In the genomic region with DNA sequence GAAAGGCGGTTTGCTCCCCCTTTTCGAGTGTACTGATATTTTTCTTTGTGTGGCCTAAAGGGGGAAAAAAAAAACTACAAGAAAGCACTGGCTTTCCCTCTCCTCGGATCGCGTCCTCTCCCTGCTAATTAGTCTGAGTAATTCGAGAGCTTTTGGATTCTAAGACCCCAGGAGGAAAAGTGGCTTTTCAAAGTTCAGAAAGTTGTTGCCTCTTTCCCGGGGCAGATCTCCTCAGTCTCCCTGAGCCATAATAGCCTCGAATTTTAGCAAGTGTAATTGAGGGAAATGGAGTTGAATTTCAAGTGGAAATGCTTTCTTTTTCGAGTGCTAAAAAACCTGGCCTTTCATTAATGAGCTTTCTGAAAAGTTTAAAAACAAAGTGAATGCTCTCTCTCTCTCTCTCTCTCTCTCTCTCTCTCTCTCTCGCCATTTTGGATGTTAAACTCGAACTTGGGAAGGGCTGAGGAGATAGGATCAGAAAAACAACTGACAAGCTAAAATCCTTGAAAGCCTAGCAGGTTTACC, we compare ENCODE assay signal across 9 mouse cellular contexts. TPM values are rescaled to one million over a fixed set of nuclear protein-coding genes. Genes with fewer than 3 reads are reported as not detected.
DNase-seq lines count a peak whose midpoint lies in the region; ATAC-seq and TF ChIP-seq lines count a peak whose summit lies in the region.
"Had no signal": no experiment of that assay in that cellular context is flagged by ENCODE, and none has a peak within 500 bp of the region (broad histone marks: within the 10 kb centered on the region; RNA-seq: fewer than 3 reads in every experiment).

No protein-coding gene starts in this region.

- H3K4me3 ChIP-seq in left cerebral cortex, adult 2 months, result peak overlapping the region; percentile 44
- peak overlapping the region; percentile 41 for H3K4me3 ChIP-seq in embryonic facial prominence, embryonic 14.5 days (ENCODE audit: low read depth, low read length)
- peak overlapping the region; percentile 60 for H3K4me3 ChIP-seq in hindbrain, postnatal 0 days (ENCODE audit: low read length)
- H3K4me3 ChIP-seq in stomach, postnatal 0 days (ENCODE audit: low read depth, low read length), result peak overlapping the region; percentile 32; the same call in 1 of the 2 replicates

- H3K36me3 ChIP-seq in embryonic facial prominence, embryonic 14.5 days (ENCODE audit: control insufficient read depth, insufficient read depth, low read length), result no peaks in the 10 kb centered on the region
- H3K36me3 ChIP-seq in hindbrain, postnatal 0 days (ENCODE audit: insufficient read depth, low read length), result no peaks in the 10 kb centered on the region
- no peaks in the 10 kb centered on the region for H3K36me3 ChIP-seq in stomach, postnatal 0 days (ENCODE audit: control insufficient read depth, insufficient read depth, low read length)

- H3K27ac ChIP-seq in left cerebral cortex, adult 2 months, result peak overlapping the region; percentile 58; the same call in 1 of the 2 replicates
- H3K27ac ChIP-seq in embryonic facial prominence, embryonic 14.5 days (replicated peaks; ENCODE audit: low read depth, low read length), result no peak overlapping the region
- peak overlapping the region; percentile 86 for H3K27ac ChIP-seq in hindbrain, postnatal 0 days
- no peak overlapping the region for H3K27ac ChIP-seq in stomach, postnatal 0 days (replicated peaks)

- peak overlapping the region; percentile 60 for H3K4me2 ChIP-seq in embryonic facial prominence, embryonic 14.5 days (ENCODE audit: low read depth, low read length)
- peak overlapping the region; percentile 65 for H3K4me2 ChIP-seq in hindbrain, postnatal 0 days (ENCODE audit: low read depth, low read length)
- H3K4me2 ChIP-seq in stomach, postnatal 0 days (replicated peaks; ENCODE audit: low read depth), result no peak overlapping the region

- peaks cover 100% of the 10 kb centered on the region for H3K27me3 ChIP-seq in embryonic facial prominence, embryonic 14.5 days (replicated peaks; ENCODE audit: control insufficient read depth, insufficient read depth, low read length)
- peaks cover 20% of the 10 kb centered on the region for H3K27me3 ChIP-seq in hindbrain, postnatal 0 days (ENCODE audit: insufficient read depth, low read length)
- H3K27me3 ChIP-seq in stomach, postnatal 0 days (ENCODE audit: control insufficient read depth, insufficient read depth, low read length), result peaks cover 40% of the 10 kb centered on the region

- WGBS in embryonic facial prominence, embryonic 14.5 days, result under 1% methylated on average over 11 of the region's 11 CpGs
- 1% methylated on average over 11 of the region's 11 CpGs for WGBS in hindbrain, postnatal 0 days
- 4% methylated on average over 11 of the region's 11 CpGs for WGBS in stomach, postnatal 0 days

- H3K9ac ChIP-seq in embryonic facial prominence, embryonic 14.5 days (ENCODE audit: low read depth, low read length), result peak overlapping the region; percentile 56
- H3K9ac ChIP-seq in hindbrain, postnatal 0 days (replicated peaks; ENCODE audit: low read length), result peak overlapping the region; percentile 84
- no peak overlapping the region for H3K9ac ChIP-seq in stomach, postnatal 0 days (ENCODE audit: low read length)

- no peak for ATAC-seq in embryonic facial prominence, embryonic 14.5 days (ENCODE audit: low read depth)
- ATAC-seq in hindbrain, postnatal 0 days, result no peak
- ATAC-seq in stomach, postnatal 0 days (ENCODE audit: low FRiP score, low TSS enrichment), result no peak

- TF ChIP-seq CTCF in left cerebral cortex, adult 2 months (IDR thresholded peaks at IDR 0.05), result no peak
- no peak for TF ChIP-seq CTCF in hindbrain, postnatal 0 days (IDR thresholded peaks at IDR 0.05; ENCODE audit: low read depth)
- TF ChIP-seq CTCF in stomach, postnatal 0 days (IDR thresholded peaks at IDR 0.05; ENCODE audit: low read depth), result no peak

- intact Hi-C loops in left cerebral cortex, adult 2 months (cut with DNase I), result loop anchor here (5.0 kb wide), 1 partner anchor 325 kb away; the partner anchor contains the start of gene Dnajc24
- intact Hi-C loops in left cerebral cortex, postnatal 14 days (cut with DNase I), result loop anchor here (5.0 kb wide), 2 partner anchors 230 to 405 kb away; no protein-coding TSS in a partner anchor

- no peak for DNase-seq in left cerebral cortex, adult 2 months (ENCODE audit: extremely low spot score in 1 of 2, low spot score in 2 of 2)
- no peak for DNase-seq in left cerebral cortex, postnatal 14 days (ENCODE audit: low spot score in 2 of 2)
- no peak for DNase-seq in embryonic facial prominence, embryonic 14.5 days (ENCODE audit: low spot score)
- DNase-seq in hindbrain, postnatal 0 days (ENCODE audit: low spot score), result peak; percentile 12
- DNase-seq in stomach, postnatal 0 days (ENCODE audit: low spot score), result no peak
- DNase-seq in adrenal gland, postnatal 36 days, result no peak
- DNase-seq in lung, postnatal 10 days, result no peak

- 0 out of 2 replicates have a peak, but pooled peaks cover 4% of the 10 kb centered on the region for H3K4me1 ChIP-seq in embryonic facial prominence, embryonic 14.5 days (ENCODE audit: control insufficient read depth, insufficient read depth, low read length)
- peaks cover 4% of the 10 kb centered on the region; the same call in 1 of the 2 replicates for H3K4me1 ChIP-seq in hindbrain, postnatal 0 days (ENCODE audit: insufficient read depth, low read length)
- peaks cover 2% of the 10 kb centered on the region; the same call in 1 of the 2 replicates for H3K4me1 ChIP-seq in stomach, postnatal 0 days (replicated peaks; ENCODE audit: control insufficient read depth, insufficient read depth)

- no peak for TF ChIP-seq EP300 in stomach, postnatal 0 days (optimal IDR thresholded peaks at IDR 0.05)

- H3K9me3 ChIP-seq in embryonic facial prominence, embryonic 14.5 days (ENCODE audit: control insufficient read depth, low read length), result no peaks in the 10 kb centered on the region
- no peaks in the 10 kb centered on the region for H3K9me3 ChIP-seq in hindbrain, postnatal 0 days (ENCODE audit: low read length)
- H3K9me3 ChIP-seq in stomach, postnatal 0 days (ENCODE audit: control insufficient read depth, low read length), result no peaks in the 10 kb centered on the region

RNA-seq across cellular contexts. Expression of gene Pax6, which starts 8.3 kb away (rescaled TPM):
- total RNA-seq in left cerebral cortex, adult 2 months (2021), result 10 to 100 TPM in 1 of 2 experiments, 1 to 10 TPM in 1; 8.2 to 11.7 TPM
- 1 to 10 TPM; 5.2 to 8.1 TPM for total RNA-seq in left cerebral cortex, postnatal 14 days (2021)
- 1.8 and 2.6 TPM in 2 replicates for polyA plus RNA-seq in embryonic facial prominence, embryonic 14.5 days (2014; fragmentation: Nextera tagmentation; extraction: Ambion mirVana)
- total RNA-seq in hindbrain, postnatal 0 days (2014; rRNA removed), result 88.7 and 136 TPM in 2 replicates
- polyA plus RNA-seq in hindbrain, postnatal 0 days (2015; fragmentation: Nextera tagmentation; extraction: Ambion mirVana), result 68.7 and 82.3 TPM in 2 replicates
- 0.63 and 0.67 TPM in 2 replicates for polyA plus RNA-seq in stomach, postnatal 0 days (2015; fragmentation: Nextera tagmentation; extraction: Ambion mirVana)
- total RNA-seq in adrenal gland, postnatal 36 days (2021), result not detected
- total RNA-seq: heart, postnatal 25 days had no signal
- polyA plus RNA-seq: lung, embryonic 16.5 days had no signal

Comparison
In these comparisons a context has a peak if more than half of its experiments do, and no peak if none do; other contexts are left out.
1. H3K27ac ChIP-seq: peak in left cerebral cortex, adult 2 months (single experiment) and hindbrain, postnatal 0 days (single experiment); none in embryonic facial prominence, embryonic 14.5 days (single experiment) and stomach, postnatal 0 days (single experiment).
2. Peak in every context shown above with its lines, with median percentiles within 50 percentile points of each other: H3K4me3 ChIP-seq.